Mouse (Mus musculus): ENCODE results near the gene Pdgfd. TPM values are rescaled to one million over a fixed set of nuclear protein-coding genes. Genes with fewer than 3 reads are reported as not detected.

The Pdgfd gene
- polyA plus RNA-seq, 1 experiment, result 20.4 TPM

- TF ChIP-seq CTCF (IDR thresholded peaks at IDR 0.05; ENCODE audit: borderline replicate concordance, insufficient read depth, low read length) (no peak), POLR2A (IDR thresholded peaks at IDR 0.05; ENCODE audit: low read depth, low read length) (no peak)
- Histone ChIP-seq H3K4me3 (ENCODE audit: insufficient read depth, low read length) (no peak overlapping the region), H3K27ac (ENCODE audit: insufficient read depth, low read length) (no peak overlapping the region), H3K4me1 (ENCODE audit: control insufficient read depth, insufficient read depth, low read length) (no peaks in the 10 kb centered on the region)
Measured at GRCm38 (mm10) chr9:6424606-6425005, 256.2 kb downstream of the Pdgfd start.

Other genes starting within 250 kb of the Pdgfd start
- not detected in 2 replicates for gene Ddi1, start 101.3 kb downstream of the Pdgfd start, polyA plus RNA-seq (2011; ENCODE audit: insufficient read length, low read depth, missing spikeins)

Data from embryonic fibroblast, embryonic 13.5 days (primary cell).